Mouse (Mus musculus) neural tube, embryonic 11.5 days (tissue): ENCODE measurements around the gene Qrsl1. TPM values are rescaled to one million over a fixed set of nuclear protein-coding genes. Genes with fewer than 3 reads are reported as not detected.
A peak's percentile ranks its signal among the peaks of the same experiment; 100 is the strongest.
"Not testable (repeated sequence)": the region's sequence is repeated elsewhere in the genome, so short reads cannot be mapped to it uniquely, and the experiment has no call there.

Source experiments
- ATAC-seq: fragments of 200-750 bp; cut with Nextera tagmentation; 2 replicates; pipeline ENCODE4 v1.8.0; 2017; ENCODE audit warnings: moderate number of reproducible peaks, mild to moderate bottlenecking, moderate TSS enrichment, moderate library complexity; ENCODE audit not compliant: insufficient read depth, low FRiP score, low TSS enrichment
- DNase-seq: peaks from one replicate; pipeline ENCODE4 v3.0.0-alpha.2; 2015; ENCODE audit warnings: low spot score
- H3K27ac ChIP-seq: fragments of 300-500 bp; sonication (generic); 2 replicates; pipeline ENCODE4 v1.5.1; 2014; ENCODE audit warnings: low read depth, mild to moderate bottlenecking, low read length
- H3K27me3 ChIP-seq: fragments of 300-500 bp; sonication (generic); 2 replicates; pipeline ENCODE4 v1.6.1; 2014; ENCODE audit warnings: mild to moderate bottlenecking, low read length, mixed read lengths; ENCODE audit not compliant: control insufficient read depth, insufficient read depth
- H3K36me3 ChIP-seq: fragments of 300-500 bp; sonication (generic); 2 replicates; pipeline ENCODE4 v1.6.1; 2014; ENCODE audit warnings: mild to moderate bottlenecking, low read length, moderate library complexity, mixed read lengths; ENCODE audit not compliant: control insufficient read depth, insufficient read depth
- H3K4me1 ChIP-seq: fragments of 300-500 bp; sonication (generic); 2 replicates; pipeline ENCODE4 v1.6.1; 2014; ENCODE audit warnings: low read length, mixed read lengths; ENCODE audit not compliant: control insufficient read depth, insufficient read depth
- H3K4me2 ChIP-seq: fragments of 300-500 bp; sonication (generic); 2 replicates; pipeline ENCODE4 v1.6.1; 2014; ENCODE audit warnings: low read depth, mild to moderate bottlenecking, moderate library complexity
- H3K4me3 ChIP-seq: fragments of 300-500 bp; sonication (generic); 2 replicates; pipeline ENCODE4 v1.5.1; 2014; ENCODE audit warnings: low read depth, low read length
- H3K9ac ChIP-seq: fragments of 300-500 bp; sonication (generic); 2 replicates; pipeline ENCODE4 v1.6.1; 2014; ENCODE audit warnings: mild to moderate bottlenecking, low read length
- H3K9me3 ChIP-seq: fragments of 300-500 bp; sonication (generic); 2 replicates; pipeline ENCODE4 v1.6.1; 2016; ENCODE audit warnings: low read length; ENCODE audit not compliant: control insufficient read depth
- WGBS: fragments of 180-500 bp; shearing (Covaris S2); extraction: QIAGEN DNeasy Blood & Tissue Kit; methylation state at CpG from one replicate; pipeline ENCODE4 v1.1.7; 2014; 5-methylcytosine and 5-hydroxymethylcytosine counted together
- polyA plus RNA-seq: library from polyadenylated mRNA; unstranded; fragments of >200 nt; fragmentation: Nextera tagmentation; extraction: Ambion mirVana; gene quantifications from 2 replicates; pipeline ENCODE4 v1.2.1, GENCODE M21; 2014

Gene Qrsl1
- polyA plus RNA-seq, result 25.5 and 27.9 TPM in 2 replicates

- ATAC-seq (peak; percentile 97), DNase-seq (peak; percentile 95)
- no peaks in the 10 kb centered on the region for H3K27me3 ChIP-seq
- H3K27ac ChIP-seq, result 0 out of 2 replicates have a peak within 1 kb of the TSS, but pooled peaks have one; percentile 15
- peak within 1 kb of the TSS; percentile 47 for H3K4me2 ChIP-seq
- no peaks in the 10 kb centered on the region for H3K36me3 ChIP-seq
- H3K4me3 ChIP-seq, result peak within 1 kb of the TSS; percentile 63
- H3K9ac ChIP-seq, result peak within 1 kb of the TSS; percentile 74
- under 1% methylated on average over 40 of the region's 40 CpGs for WGBS
- no peaks in the 10 kb centered on the region for H3K9me3 ChIP-seq
- H3K4me1 ChIP-seq, result 0 out of 2 replicates have a peak, but pooled peaks cover 4% of the 10 kb centered on the region
These were observed at the start of gene Qrsl1, which contains the start of gene Rtn4ip1 for GRCm38 (mm10) chr10:43901578-43902194. Gene Qrsl1 (minus strand): TSS chr10:43901745. Gene Rtn4ip1 (plus strand): TSS chr10:43901807.

- Histone ChIP-seq H3K9me3 (no peaks in the 10 kb centered on the region), H3K4me3 (no peak overlapping the region), H3K36me3 (no peaks in the 10 kb centered on the region; the same call in 1 of the 2 replicates), H3K4me2 (no peak overlapping the region), H3K4me1 (no peaks in the 10 kb centered on the region), H3K9ac (no peak overlapping the region), H3K27ac (no peak overlapping the region), H3K27me3 (no peaks in the 10 kb centered on the region)
- DNase-seq, result no peak
- 67% methylated on average over 4 of the region's 4 CpGs for WGBS
- no peak for ATAC-seq
These were observed 43.9 kb upstream of the Qrsl1 start for GRCm38 (mm10) chr10:43945435-43945834.

GRCm38 (mm10) chr10:43943736-43944135, 42.2 kb upstream of the Qrsl1 start:
- H3K9ac ChIP-seq, result no peak overlapping the region
- ATAC-seq (no peak), DNase-seq (no peak)
- H3K36me3 ChIP-seq, result no peaks in the 10 kb centered on the region; the same call in 1 of the 2 replicates
- no peak overlapping the region for H3K4me2 ChIP-seq
- no peaks in the 10 kb centered on the region for H3K9me3 ChIP-seq
- 74% methylated on average over 4 of the region's 4 CpGs for WGBS
- H3K27ac ChIP-seq, result no peak overlapping the region
- no peak overlapping the region for H3K4me3 ChIP-seq
- no peaks in the 10 kb centered on the region for H3K4me1 ChIP-seq
- H3K27me3 ChIP-seq, result no peaks in the 10 kb centered on the region

GRCm38 (mm10) chr10:43939136-43939662, 37.7 kb upstream of the Qrsl1 start:
- DNase-seq, result no peak
- Histone ChIP-seq H3K4me1 (no peaks in the 10 kb centered on the region), H3K4me2 (no peak overlapping the region), H3K27ac (no peak overlapping the region), H3K9me3 (no peaks in the 10 kb centered on the region), H3K27me3 (no peaks in the 10 kb centered on the region), H3K36me3 (no peaks in the 10 kb centered on the region), H3K4me3 (no peak overlapping the region), H3K9ac (no peak overlapping the region)
- 82% methylated on average over 6 of the region's 6 CpGs for WGBS
- ATAC-seq, result no peak

GRCm38 (mm10) chr10:43928596-43928995, 27.1 kb upstream of the Qrsl1 start:
- 72% methylated on average over 5 of the region's 5 CpGs for WGBS
- Histone ChIP-seq H3K9me3 (no peaks in the 10 kb centered on the region), H3K4me1 (no peaks in the 10 kb centered on the region), H3K27me3 (no peaks in the 10 kb centered on the region), H3K9ac (no peak overlapping the region), H3K4me3 (no peak overlapping the region), H3K4me2 (no peak overlapping the region), H3K36me3 (no peaks in the 10 kb centered on the region), H3K27ac (no peak overlapping the region)
- no peak for DNase-seq
- ATAC-seq, result no peak

- H3K36me3 ChIP-seq, result no peaks in the 10 kb centered on the region; the same call in 1 of the 2 replicates
- no peak overlapping the region for H3K27ac ChIP-seq
- no peaks in the 10 kb centered on the region for H3K9me3 ChIP-seq
- H3K4me2 ChIP-seq, result no peak overlapping the region
- H3K9ac ChIP-seq, result no peak overlapping the region
- H3K4me3 ChIP-seq, result no peak overlapping the region
- WGBS, result 86% methylated on average over 8 of the region's 8 CpGs
- DNase-seq (no peak), ATAC-seq (no peak)
- H3K4me1 ChIP-seq, result no peaks in the 10 kb centered on the region
- no peaks in the 10 kb centered on the region for H3K27me3 ChIP-seq
These were observed 26.2 kb upstream of the Qrsl1 start for GRCm38 (mm10) chr10:43927736-43928135.

GRCm38 (mm10) chr10:43925776-43926175, 24.2 kb upstream of the Qrsl1 start:
- DNase-seq, H3K9ac ChIP-seq, H3K36me3 ChIP-seq, ATAC-seq, H3K9me3 ChIP-seq, H3K27me3 ChIP-seq, H3K4me3 ChIP-seq, H3K4me2 ChIP-seq, H3K4me1 ChIP-seq, H3K27ac ChIP-seq: not testable (repeated sequence)
- WGBS, result 93% methylated on average over 8 of the region's 9 CpGs

GRCm38 (mm10) chr10:43923096-43923495, 21.6 kb upstream of the Qrsl1 start:
- no peak for DNase-seq
- 90% methylated on average over 3 of the region's 3 CpGs for WGBS
- no peak overlapping the region for H3K4me2 ChIP-seq
- H3K27ac ChIP-seq, result no peak overlapping the region
- no peaks in the 10 kb centered on the region for H3K4me1 ChIP-seq
- no peaks in the 10 kb centered on the region for H3K9me3 ChIP-seq
- ATAC-seq, result no peak
- H3K36me3 ChIP-seq, result no peaks in the 10 kb centered on the region; the same call in 1 of the 2 replicates
- H3K27me3 ChIP-seq, result no peaks in the 10 kb centered on the region
- no peak overlapping the region for H3K9ac ChIP-seq
- no peak overlapping the region for H3K4me3 ChIP-seq
